Mouse (Mus musculus) liver, postnatal 0 days (tissue): ENCODE data around the gene Rala. TPM values are rescaled to one million over a fixed set of nuclear protein-coding genes. Genes with fewer than 3 reads are reported as not detected.
"Not testable (repeated sequence)": the region's sequence is repeated elsewhere in the genome, so short reads cannot be mapped to it uniquely, and the experiment has no call there.

Experiments used
- ATAC-seq: fragments of 200-750 bp; cut with Nextera tagmentation; 2 replicates; pipeline ENCODE4 v1.8.0; 2017; ENCODE audit warnings: mild to moderate bottlenecking, moderate library complexity
- DNase-seq: peaks from one replicate; pipeline ENCODE4 v3.0.0-alpha.2; 2016
- H3K27ac ChIP-seq: fragments of 300-500 bp; sonication (generic); 2 replicates; pipeline ENCODE4 v1.5.1; 2014; ENCODE audit warnings: antibody characterized with exemption, moderate library complexity, mild to moderate bottlenecking, low read depth
- H3K27me3 ChIP-seq: fragments of 300-500 bp; sonication (generic); 2 replicates; pipeline ENCODE4 v1.6.1; 2014; ENCODE audit warnings: low read length, control low read depth, mixed read lengths; ENCODE audit not compliant: insufficient read depth
- H3K36me3 ChIP-seq: fragments of 300-500 bp; sonication (generic); replicated peaks from 2 replicates; pipeline ENCODE4 v1.6.1; 2014; ENCODE audit warnings: mild to moderate bottlenecking, control low read depth, low read length, moderate library complexity, mixed read lengths; ENCODE audit not compliant: insufficient read depth
- H3K4me1 ChIP-seq: fragments of 300-500 bp; sonication (generic); 2 replicates; pipeline ENCODE4 v1.6.1; 2014; ENCODE audit warnings: antibody characterized with exemption, mild to moderate bottlenecking, control low read depth; ENCODE audit not compliant: insufficient read depth
- H3K4me2 ChIP-seq: fragments of 300-500 bp; sonication (generic); 2 replicates; pipeline ENCODE4 v1.6.1; 2014; ENCODE audit warnings: low read depth, mild to moderate bottlenecking, low read length, moderate library complexity, mixed read lengths
- H3K4me3 ChIP-seq: fragments of 300-500 bp; sonication (generic); 2 replicates; pipeline ENCODE4 v1.5.1; 2014; ENCODE audit warnings: low read depth, low read length
- H3K9ac ChIP-seq: fragments of 300-500 bp; sonication (generic); replicated peaks from 2 replicates; pipeline ENCODE4 v1.6.1; 2014; ENCODE audit warnings: mild to moderate bottlenecking, moderate library complexity
- H3K9me3 ChIP-seq: fragments of 300-500 bp; sonication (generic); 2 replicates; pipeline ENCODE4 v1.6.1; 2016; ENCODE audit warnings: mild to moderate bottlenecking, control low read depth, low read length, mixed read lengths
- CTCF ChIP-seq: sonication (generic); IDR thresholded peaks from 2 replicates; pipeline ENCODE4 v1.5.1; 2016; ENCODE audit warnings: antibody characterized with exemption, low read depth
- EP300 ChIP-seq: IDR thresholded peaks from 2 replicates; pipeline ENCODE4 v1.6.1; 2016; ENCODE audit warnings: antibody characterized with exemption, low read depth, mild to moderate bottlenecking
- WGBS: fragments of 180-500 bp; shearing (Covaris S2); extraction: QIAGEN DNeasy Blood & Tissue Kit; methylation state at CpG from one replicate; pipeline ENCODE4 v1.1.7; 2014; ENCODE audit not compliant: insufficient replicate concordance; 5-methylcytosine and 5-hydroxymethylcytosine counted together
- polyA plus RNA-seq: library from polyadenylated mRNA; unstranded; fragments of >200 nt; fragmentation: Nextera tagmentation; extraction: Ambion mirVana; gene quantifications from 2 replicates; pipeline ENCODE4 v1.2.1, GENCODE M21; 2015

Rala gene
- polyA plus RNA-seq, 1 experiment from 2014 or later: 25.6 TPM

- Histone ChIP-seq H3K27me3 (no peaks in the 10 kb centered on the region), H3K4me1 (no peaks in the 10 kb centered on the region), H3K9me3 (no peaks in the 10 kb centered on the region), H3K9ac (no peak overlapping the region), H3K27ac (no peak overlapping the region), H3K4me2 (no peak overlapping the region), H3K4me3 (no peak overlapping the region), H3K36me3 (no peaks in the 10 kb centered on the region)
- ATAC-seq (no peak), DNase-seq (no peak)
- 48% methylated on average over 8 of the region's 8 CpGs for WGBS
- no peak for TF ChIP-seq EP300
- TF ChIP-seq CTCF: no peak
Measured at GRCm38 (mm10) chr13:17976854-17977739, 33.1 kb upstream of the Rala start.

- Histone ChIP-seq H3K36me3 (no peaks in the 10 kb centered on the region), H3K9ac (no peak overlapping the region), H3K27me3 (no peaks in the 10 kb centered on the region), H3K9me3 (no peaks in the 10 kb centered on the region), H3K27ac (no peak overlapping the region), H3K4me1 (no peaks in the 10 kb centered on the region), H3K4me2 (no peak overlapping the region), H3K4me3 (no peak overlapping the region)
- DNase-seq (peak; percentile 15), ATAC-seq (peak; percentile 73)
- WGBS: 24% methylated on average over 2 of the region's 2 CpGs
- TF ChIP-seq CTCF: no peak
- no peak; the same call in 1 of the 2 replicates for TF ChIP-seq EP300
Measured at GRCm38 (mm10) chr13:17975891-17976290, 31.9 kb upstream of the Rala start.

GRCm38 (mm10) chr13:17975457-17975856 lies 31.4 kb upstream of the Rala start:
- Histone ChIP-seq H3K9me3 (no peaks in the 10 kb centered on the region), H3K9ac (no peak overlapping the region), H3K4me2 (no peak overlapping the region), H3K4me1 (no peaks in the 10 kb centered on the region), H3K36me3 (no peaks in the 10 kb centered on the region), H3K4me3 (no peak overlapping the region), H3K27me3 (no peaks in the 10 kb centered on the region), H3K27ac (no peak overlapping the region)
- ATAC-seq (no peak), DNase-seq (no peak)
- no peak for TF ChIP-seq CTCF
- TF ChIP-seq EP300: no peak
- 50% methylated on average over 1 of the region's 1 CpGs for WGBS

GRCm38 (mm10) chr13:17974734-17975133 lies 30.7 kb upstream of the Rala start:
- Histone ChIP-seq H3K36me3 (no peaks in the 10 kb centered on the region), H3K4me2 (no peak overlapping the region), H3K4me3 (no peak overlapping the region), H3K9ac (no peak overlapping the region), H3K4me1 (no peaks in the 10 kb centered on the region), H3K9me3 (no peaks in the 10 kb centered on the region), H3K27ac (no peak overlapping the region), H3K27me3 (no peaks in the 10 kb centered on the region)
- 92% methylated on average over 9 of the region's 9 CpGs for WGBS
- no peak for TF ChIP-seq CTCF
- no peak for TF ChIP-seq EP300
- ATAC-seq: no peak
- no peak for DNase-seq

GRCm38 (mm10) chr13:17960613-17961012 lies 16.6 kb upstream of the Rala start:
- Histone ChIP-seq H3K27me3 (no peaks in the 10 kb centered on the region), H3K9me3 (no peaks in the 10 kb centered on the region), H3K27ac (no peak overlapping the region), H3K4me3 (no peak overlapping the region), H3K9ac (no peak overlapping the region), H3K4me1 (no peaks in the 10 kb centered on the region), H3K4me2 (no peak overlapping the region), H3K36me3 (no peaks in the 10 kb centered on the region)
- ATAC-seq: no peak
- no peak for DNase-seq
- no peak for TF ChIP-seq CTCF
- TF ChIP-seq EP300: no peak
- 46% methylated on average over 7 of the region's 7 CpGs for WGBS

GRCm38 (mm10) chr13:17954282-17954681 lies 10.2 kb upstream of the Rala start:
- no peak for ATAC-seq
- TF ChIP-seq CTCF (no peak), EP300 (no peak)
- H3K27ac ChIP-seq: no peak overlapping the region

GRCm38 (mm10) chr13:17950581-17950980 lies 6.5 kb upstream of the Rala start:
- DNase-seq, H3K9ac ChIP-seq, H3K4me3 ChIP-seq, H3K27ac ChIP-seq, H3K27me3 ChIP-seq, H3K4me2 ChIP-seq, ATAC-seq, H3K4me1 ChIP-seq, H3K36me3 ChIP-seq, H3K9me3 ChIP-seq: not testable (repeated sequence)
- 81% methylated on average over 8 of the region's 8 CpGs for WGBS

More at GRCm38 (mm10) chr13:17954282-17954681, 10.2 kb upstream of the Rala start:
- H3K4me1 ChIP-seq: no peaks in the 10 kb centered on the region
- no peaks in the 10 kb centered on the region for H3K27me3 ChIP-seq
- no peaks in the 10 kb centered on the region for H3K9me3 ChIP-seq
- H3K36me3 ChIP-seq: no peaks in the 10 kb centered on the region
- H3K4me2 ChIP-seq: no peak overlapping the region
- H3K9ac ChIP-seq: no peak overlapping the region
- no peak overlapping the region for H3K4me3 ChIP-seq
- no peak for DNase-seq
- 43% methylated on average over 1 of the region's 1 CpGs for WGBS
